Mouse (Mus musculus): ENCODE data around the gene Aff1. TPM values are rescaled to one million over a fixed set of nuclear protein-coding genes. Genes with fewer than 3 reads are reported as not detected.

Gene Aff1
- polyA plus RNA-seq, 1 experiment from 2014 or later: 19.3 TPM

GRCm38 (mm10) chr5:103898310-103898709 lies 206.1 kb downstream of the Aff1 start:
- Histone ChIP-seq H3K36me3 (ENCODE audit: control insufficient read depth, insufficient read depth, low read length) (no peaks in the 10 kb centered on the region), H3K4me2 (no peak overlapping the region), H3K27ac (ENCODE audit: low read depth, low read length) (no peak overlapping the region), H3K4me1 (replicated peaks; ENCODE audit: control insufficient read depth, insufficient read depth, low read length) (no peaks in the 10 kb centered on the region), H3K27me3 (replicated peaks; ENCODE audit: control insufficient read depth, insufficient read depth, low read length) (no peaks in the 10 kb centered on the region), H3K9ac (ENCODE audit: low read depth, low read length) (no peak overlapping the region), H3K4me3 (ENCODE audit: low read depth, low read length) (no peak overlapping the region), H3K9me3 (ENCODE audit: control insufficient read depth, low read length) (no peaks in the 10 kb centered on the region)
- ATAC-seq (replicated peaks; ENCODE audit: low FRiP score) (no peak), DNase-seq (ENCODE audit: low spot score) (no peak)
- WGBS: 48% methylated on average over 1 of the region's 1 CpGs

Other genes with a start within 250 kb of the Aff1 start
- 0.15 TPM in 1 of 2 replicates, not detected in the other for gene Slc10a6, start 63.0 kb upstream of the Aff1 start, polyA plus RNA-seq (2014; fragmentation: Nextera tagmentation; extraction: Ambion mirVana)
- 0.15 TPM in 1 of 2 replicates, not detected in the other for gene 1700016H13Rik, start 36.4 kb upstream of the Aff1 start, polyA plus RNA-seq (2014; fragmentation: Nextera tagmentation; extraction: Ambion mirVana)
- 4.1 and 4.5 TPM in 2 replicates for gene Klhl8, start 218.9 kb downstream of the Aff1 start, polyA plus RNA-seq (2014; fragmentation: Nextera tagmentation; extraction: Ambion mirVana)

Measured in liver, embryonic 11.5 days (tissue).